Mouse (Mus musculus) cerebellum, adult (tissue): ENCODE data around the gene Extl2.

Experiments used
- ATAC-seq: cut with Nextera tagmentation; 2 replicates; pipeline ENCODE4 v1.9.2; 2017; ENCODE audit warnings: mild to moderate bottlenecking, moderate library complexity, mixed read lengths; ENCODE audit not compliant: insufficient number of reproducible peaks, low FRiP score, low TSS enrichment

Gene Extl2

GRCm38 (mm10) chr3:116006978-116007940 is at the start of gene Extl2, which contains the start of gene Slc30a7:
Gene Extl2, plus strand, starts transcription at chr3:116007462.
Gene Slc30a7, minus strand, starts transcription at chr3:116007406.
- ATAC-seq = peak; percentile 65

GRCm38 (mm10) chr3:115961311-115962027 is 45.8 kb upstream of the Extl2 start:
- ATAC-seq = no peak

GRCm38 (mm10) chr3:115962028-115962415 is 45.2 kb upstream of the Extl2 start:
- ATAC-seq = no peak

- ATAC-seq = no peak
These were observed 43.7 kb upstream of the Extl2 start for GRCm38 (mm10) chr3:115963597-115963996.

- no peak for ATAC-seq
These were observed 43.2 kb upstream of the Extl2 start for GRCm38 (mm10) chr3:115964071-115964470.

- no peak for ATAC-seq
These were observed 38.3 kb upstream of the Extl2 start for GRCm38 (mm10) chr3:115968745-115969530.

- ATAC-seq = no peak
These were observed 36.0 kb upstream of the Extl2 start for GRCm38 (mm10) chr3:115971045-115971785.

- no peak for ATAC-seq
These were observed 35.2 kb upstream of the Extl2 start for GRCm38 (mm10) chr3:115971891-115972646.

GRCm38 (mm10) chr3:115974228-115974627 is 33.0 kb upstream of the Extl2 start:
- no peak for ATAC-seq

GRCm38 (mm10) chr3:115974995-115975394 is 32.3 kb upstream of the Extl2 start:
- no peak for ATAC-seq

GRCm38 (mm10) chr3:115979000-115979399 is 28.3 kb upstream of the Extl2 start:
- no peak for ATAC-seq

- no peak for ATAC-seq
These were observed 24.0 kb upstream of the Extl2 start for GRCm38 (mm10) chr3:115983217-115983616.

- ATAC-seq = no peak
These were observed 22.6 kb upstream of the Extl2 start for GRCm38 (mm10) chr3:115984653-115985052.

GRCm38 (mm10) chr3:115985183-115985892 is 21.9 kb upstream of the Extl2 start:
- no peak; the same call in 1 of the 2 replicates for ATAC-seq

GRCm38 (mm10) chr3:115992103-115992502 is 15.2 kb upstream of the Extl2 start:
- ATAC-seq = no peak

GRCm38 (mm10) chr3:115992588-115992987 is 14.7 kb upstream of the Extl2 start:
- ATAC-seq = no peak

- no peak for ATAC-seq
These were observed 14.2 kb upstream of the Extl2 start for GRCm38 (mm10) chr3:115993025-115993424.

GRCm38 (mm10) chr3:115996929-115997328 is 10.3 kb upstream of the Extl2 start:
- no peak for ATAC-seq
